9 mouse cellular contexts compared by ENCODE assay signal in the genomic region with DNA sequence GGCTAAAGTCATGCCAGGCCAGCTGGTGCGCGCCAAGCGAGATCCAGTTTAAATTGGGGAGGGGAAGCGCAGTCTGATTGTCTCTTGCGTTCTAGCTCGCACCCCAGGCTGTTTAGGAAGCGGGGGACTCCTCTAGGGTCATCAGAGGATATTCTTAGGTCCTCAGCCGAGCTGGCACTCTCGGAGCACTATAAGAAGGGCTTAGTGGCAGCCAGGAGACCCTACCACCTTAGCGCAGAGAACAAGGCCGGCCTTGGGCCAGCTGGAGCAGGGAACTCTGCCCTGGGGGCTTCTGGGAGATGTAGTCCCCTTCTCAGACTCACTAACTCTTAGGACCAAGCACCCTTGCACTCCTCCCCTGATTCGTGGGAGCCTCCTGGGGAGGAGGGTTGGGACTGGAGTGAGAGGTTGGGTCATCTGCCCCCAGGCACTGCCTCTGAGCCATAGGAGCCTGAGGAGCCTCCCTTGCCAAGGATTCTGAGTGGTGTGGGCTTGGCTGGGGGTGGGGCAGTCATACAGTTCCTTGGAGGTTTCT. TPM values are rescaled to one million over a fixed set of nuclear protein-coding genes. Genes with fewer than 3 reads are reported as not detected.
DNase-seq lines count a peak whose midpoint lies in the region; ATAC-seq and TF ChIP-seq lines count a peak whose summit lies in the region.
"Had no signal": no experiment of that assay in that cellular context is flagged by ENCODE, and none has a peak within 500 bp of the region (broad histone marks: within the 10 kb centered on the region; RNA-seq: fewer than 3 reads in every experiment).

No protein-coding gene starts in this region.

- H3K4me2 ChIP-seq in liver, postnatal 0 days (ENCODE audit: low read depth, low read length), result peak overlapping the region; percentile 92
- peak overlapping the region; percentile 98 for H3K4me2 ChIP-seq in neural tube, embryonic 15.5 days

- H3K9me3 ChIP-seq in ES-Bruce4 (replicated peaks; ENCODE audit: control insufficient read depth, insufficient read depth, low read length, poor library complexity, severe bottlenecking), result no peaks in the 10 kb centered on the region
- no peaks in the 10 kb centered on the region for H3K9me3 ChIP-seq in liver, postnatal 0 days (ENCODE audit: low read length)
- H3K9me3 ChIP-seq in neural tube, embryonic 15.5 days (replicated peaks), result no peaks in the 10 kb centered on the region

- TF ChIP-seq EP300 in ES-Bruce4 (IDR thresholded peaks at IDR 0.05; ENCODE audit: insufficient read depth, low read depth, low read length), result no peak
- TF ChIP-seq EP300 in liver, postnatal 0 days (IDR thresholded peaks at IDR 0.05; ENCODE audit: low read depth), result no peak

- H3K27me3 ChIP-seq in ES-Bruce4 (ENCODE audit: control insufficient read depth, insufficient read depth, low read length, poor library complexity, severe bottlenecking), result no peaks in the 10 kb centered on the region
- no peaks in the 10 kb centered on the region for H3K27me3 ChIP-seq in kidney, adult 2 months (replicated peaks; ENCODE audit: control insufficient read depth, insufficient read depth, low read length)
- H3K27me3 ChIP-seq in liver, postnatal 0 days (ENCODE audit: insufficient read depth, low read length), result peaks cover 12% of the 10 kb centered on the region; the same call in 1 of the 2 replicates
- H3K27me3 ChIP-seq in neural tube, embryonic 15.5 days (replicated peaks), result no peaks in the 10 kb centered on the region

- H3K9ac ChIP-seq in ES-Bruce4 (ENCODE audit: low read depth, poor library complexity, severe bottlenecking), result peak overlapping the region; percentile 92
- H3K9ac ChIP-seq in liver, postnatal 0 days (replicated peaks), result peak overlapping the region; percentile 85
- H3K9ac ChIP-seq in neural tube, embryonic 15.5 days (replicated peaks), result peak overlapping the region; percentile 83

- H3K4me3 ChIP-seq in ES-Bruce4 (ENCODE audit: low read depth, low read length), result peak overlapping the region; percentile 94
- H3K4me3 ChIP-seq in kidney, adult 2 months (ENCODE audit: insufficient read depth, low read depth, low read length), result peak overlapping the region; percentile 72
- H3K4me3 ChIP-seq in liver, postnatal 0 days (ENCODE audit: low read depth, low read length), result peak overlapping the region; percentile 70
- H3K4me3 ChIP-seq in neural tube, embryonic 15.5 days (replicated peaks), result peak overlapping the region; percentile 72

- WGBS in kidney, adult 2 months, result under 1% methylated on average over 12 of the region's 12 CpGs
- under 1% methylated on average over 12 of the region's 12 CpGs for WGBS in liver, postnatal 0 days (ENCODE audit: insufficient replicate concordance)
- WGBS in neural tube, embryonic 15.5 days, result 1% methylated on average over 12 of the region's 12 CpGs

- ATAC-seq in liver, postnatal 0 days, result peak; percentile 20; the same call in 1 of the 2 replicates
- peak; percentile 9; the same call in 1 of the 2 replicates for ATAC-seq in neural tube, embryonic 15.5 days (ENCODE audit: low FRiP score)
- ATAC-seq in frontal cortex, adult (ENCODE audit: low TSS enrichment), result no peak

- peak; percentile 88 for DNase-seq in 3134 (ENCODE audit: extremely low read depth, insufficient read length, low spot score)
- DNase-seq in cerebellum, postnatal 10 days, result peak; percentile 86 to 88
- DNase-seq in heart, adult 18-20 months, result peak; percentile 79
- DNase-seq in kidney, adult 2 months, result peak; percentile 86
- DNase-seq in liver, postnatal 0 days, result peak; percentile 50

- H3K36me3 ChIP-seq in ES-Bruce4 (ENCODE audit: control insufficient read depth, insufficient read depth, low read length, poor library complexity, severe bottlenecking), result no peaks in the 10 kb centered on the region
- no peaks in the 10 kb centered on the region for H3K36me3 ChIP-seq in kidney, adult 2 months (ENCODE audit: control insufficient read depth, insufficient read depth, low read length)
- H3K36me3 ChIP-seq in liver, postnatal 0 days (replicated peaks; ENCODE audit: insufficient read depth, low read length), result no peaks in the 10 kb centered on the region
- H3K36me3 ChIP-seq in neural tube, embryonic 15.5 days, result no peaks in the 10 kb centered on the region

- no peak for TF ChIP-seq POLR2A in ES-Bruce4 (IDR thresholded peaks at IDR 0.05; ENCODE audit: insufficient read depth, low read length)
- TF ChIP-seq POLR2A in kidney, adult 2 months (IDR thresholded peaks at IDR 0.05; ENCODE audit: low read depth, low read length), result no peak

- no peak for TF ChIP-seq CTCF in ES-Bruce4 (IDR thresholded peaks at IDR 0.05; ENCODE audit: low read depth, low read length)
- no peak for TF ChIP-seq CTCF in kidney, adult 2 months (conservative IDR thresholded peaks at IDR 0.05; ENCODE audit: insufficient read depth, insufficient read length, low read depth, low read length)
- TF ChIP-seq CTCF in liver, postnatal 0 days (IDR thresholded peaks at IDR 0.05; ENCODE audit: low read depth), result no peak

- H3K4me1 ChIP-seq in ES-Bruce4 (ENCODE audit: control insufficient read depth, insufficient read depth, low read length), result peaks cover 8% of the 10 kb centered on the region
- H3K4me1 ChIP-seq in kidney, adult 2 months (ENCODE audit: control insufficient read depth, insufficient read depth, low read length), result peaks cover 39% of the 10 kb centered on the region
- H3K4me1 ChIP-seq in liver, postnatal 0 days (ENCODE audit: insufficient read depth), result peaks cover 61% of the 10 kb centered on the region
- H3K4me1 ChIP-seq in neural tube, embryonic 15.5 days, result peaks cover 71% of the 10 kb centered on the region

- H3K27ac ChIP-seq in ES-Bruce4 (ENCODE audit: insufficient read depth, low read length), result no peak overlapping the region
- H3K27ac ChIP-seq in kidney, adult 2 months (ENCODE audit: insufficient read depth, low read depth, low read length), result peak overlapping the region; percentile 77
- H3K27ac ChIP-seq in liver, postnatal 0 days (ENCODE audit: low read depth), result peak overlapping the region; percentile 80
- H3K27ac ChIP-seq in neural tube, embryonic 15.5 days (replicated peaks), result peak overlapping the region; percentile 97

RNA-seq across cellular contexts. Expression of gene Bcl9l, which starts 1.0 kb away (rescaled TPM):
- 22.6 and 25.6 TPM in 2 replicates for polyA plus RNA-seq in ES-Bruce4 (2011; ENCODE audit: insufficient read depth, insufficient read length, low read depth, missing spikeins)
- total RNA-seq in heart, adult 18-20 months (2021), result 10 to 100 TPM; 36.2 to 41.7 TPM
- 23.1 and 25.1 TPM in 2 replicates for polyA plus RNA-seq in kidney, adult 2 months (2012; rRNA removed)
- polyA plus RNA-seq in liver, postnatal 0 days (2015; fragmentation: Nextera tagmentation; extraction: Ambion mirVana), result 2.0 and 2.2 TPM in 2 replicates
- 9.7 and 11.5 TPM in 2 replicates for polyA plus RNA-seq in neural tube, embryonic 15.5 days (2015; fragmentation: Nextera tagmentation; extraction: Ambion mirVana)

RNA-seq across cellular contexts. Expression of gene Upk2, which starts 28.8 kb away (rescaled TPM):
- polyA plus RNA-seq in ES-Bruce4 (2011; ENCODE audit: insufficient read depth, insufficient read length, low read depth, missing spikeins), result 1.7 and 2.5 TPM in 2 replicates
- not detected for total RNA-seq in heart, adult 18-20 months (2021)
- polyA plus RNA-seq in kidney, adult 2 months (2012; rRNA removed), result 9.0 and 11.6 TPM in 2 replicates
- not detected in 2 replicates for polyA plus RNA-seq in liver, postnatal 0 days (2015; fragmentation: Nextera tagmentation; extraction: Ambion mirVana)
- 0.73 TPM in 1 of 2 replicates, not detected in the other for polyA plus RNA-seq in neural tube, embryonic 15.5 days (2015; fragmentation: Nextera tagmentation; extraction: Ambion mirVana)

RNA-seq across cellular contexts. Expression of gene Foxr1, which starts 42.6 kb away (rescaled TPM):
- polyA plus RNA-seq in ES-Bruce4 (2011; ENCODE audit: insufficient read depth, insufficient read length, low read depth, missing spikeins), result 1.3 and 1.8 TPM in 2 replicates
- total RNA-seq in heart, adult 18-20 months (2021), result not detected
- not detected in 2 replicates for polyA plus RNA-seq in kidney, adult 2 months (2012; rRNA removed)
- polyA plus RNA-seq in liver, postnatal 0 days (2015; fragmentation: Nextera tagmentation; extraction: Ambion mirVana), result not detected in 2 replicates
- polyA plus RNA-seq in neural tube, embryonic 15.5 days (2015; fragmentation: Nextera tagmentation; extraction: Ambion mirVana), result 0.09 TPM in 1 of 2 replicates, not detected in the other
- total RNA-seq: gastrocnemius, postnatal 4 days had no signal
